Mouse (Mus musculus) heart, adult 2 months (tissue): Measurements from ENCODE around the gene Gh. TPM values are rescaled to one million over a fixed set of nuclear protein-coding genes. Genes with fewer than 3 reads are reported as not detected.
A peak's percentile ranks its signal among the peaks of the same experiment; 100 is the strongest.

Experiments used
- DNase-seq, 2 experiments: peaks; one replicate each; pipeline ENCODE4 v3.0.0; 2021
- H3K27ac ChIP-seq: fragments of 200-600 bp; 2 replicates; pipeline ENCODE4 v1.8.1; 2022
- H3K27me3 ChIP-seq: fragments of 200-500 bp; 2 replicates; pipeline ENCODE4 v1.6.1; 2012; ENCODE audit warnings: mild to moderate bottlenecking, low read length, inconsistent platforms, mixed read lengths; ENCODE audit not compliant: control insufficient read depth, insufficient read depth
- H3K36me3 ChIP-seq: fragments of 200-500 bp; 2 replicates; pipeline ENCODE4 v1.6.1; 2012; ENCODE audit warnings: low read length, inconsistent platforms; ENCODE audit not compliant: control insufficient read depth, insufficient read depth
- H3K4me1 ChIP-seq: fragments of 200-500 bp; 2 replicates; pipeline ENCODE4 v1.6.1; 2011; ENCODE audit warnings: low read length; ENCODE audit not compliant: control insufficient read depth, insufficient read depth
- H3K4me3 ChIP-seq: fragments of 200-600 bp; 2 replicates; pipeline ENCODE4 v1.8.1; 2022
- H3K79me2 ChIP-seq: fragments of 200-500 bp; replicated peaks from 2 replicates; pipeline ENCODE4 v1.6.1; 2012; ENCODE audit warnings: mild to moderate bottlenecking, inconsistent platforms, low read length, moderate library complexity, mixed read lengths; ENCODE audit not compliant: control insufficient read depth, insufficient read depth
- H3K9ac ChIP-seq: fragments of 200-500 bp; 2 replicates; pipeline ENCODE4 v1.6.1; 2012; ENCODE audit warnings: low read depth, mild to moderate bottlenecking, control low read depth, inconsistent platforms, low read length, mixed read lengths
- CTCF ChIP-seq: fragments of 200-600 bp; IDR thresholded peaks from 2 replicates; pipeline ENCODE4 v1.8.1; 2022; ENCODE audit warnings: antibody characterized with exemption, mild to moderate bottlenecking, moderate library complexity
- EP300 ChIP-seq: fragments of 200-500 bp; IDR thresholded peaks from 2 replicates; pipeline ENCODE4 v1.6.1; 2011; ENCODE audit warnings: low read depth, low read length, control low read depth; ENCODE audit not compliant: insufficient read depth
- POLR2A ChIP-seq: fragments of 200-500 bp; IDR thresholded peaks from 2 replicates; pipeline ENCODE4 v1.6.1; 2011; ENCODE audit warnings: mild to moderate bottlenecking, low read depth, low read length, control low read depth; ENCODE audit not compliant: insufficient read depth
- WGBS: fragments of 180-500 bp; shearing (Covaris S2); methylation state at CpG from one replicate; pipeline ENCODE4 v1.1.7; 2018; 5-methylcytosine and 5-hydroxymethylcytosine counted together
- intact Hi-C: fragments of 180-260 bp; cut with DNase I; formaldehyde crosslinking; loops from one replicate; pipeline ENCODE4 v1.15.1; 2025
- polyA plus RNA-seq: library from polyadenylated mRNA; depleted of rRNA; stranded (reverse); fragments of >200 nt; gene quantifications from 2 replicates; pipeline ENCODE4 v1.2.3, GENCODE M21; 2012
- total RNA-seq, 2 experiments: library from RNA; stranded (reverse); gene quantifications; 2 replicates each; pipeline ENCODE4 v1.2.3; 2021

Gene Gh
- total and polyA plus RNA-seq, 3 experiments = not detected

DNA sequence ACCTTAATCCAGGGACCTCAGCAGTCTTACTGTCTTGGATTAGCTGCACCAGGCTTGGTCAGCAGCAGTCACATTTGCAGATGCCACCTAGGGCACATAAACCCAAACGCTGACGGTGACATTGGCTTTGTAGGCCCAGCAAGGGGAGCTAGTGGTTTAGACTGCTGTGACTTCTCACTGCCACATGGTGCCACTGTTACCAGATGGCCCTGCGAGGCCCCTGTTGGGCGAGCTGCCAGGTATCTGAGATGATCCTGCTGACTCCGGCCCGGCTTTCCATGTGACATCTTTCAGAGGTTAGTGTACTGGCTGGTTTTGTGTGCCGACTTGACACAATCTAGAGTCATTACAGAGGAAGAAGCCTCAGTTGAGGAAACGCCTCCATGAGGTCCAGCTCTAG lies 12.3 kb downstream of the Gh start:
- no peaks in the 10 kb centered on the region for H3K36me3 ChIP-seq
- H3K4me3 ChIP-seq = no peak overlapping the region
- H3K27me3 ChIP-seq = no peaks in the 10 kb centered on the region
- no peaks in the 10 kb centered on the region for H3K79me2 ChIP-seq
- H3K27ac ChIP-seq = no peak overlapping the region
- H3K4me1 ChIP-seq = no peaks in the 10 kb centered on the region
- intact Hi-C loops = no loop called here
- H3K9ac ChIP-seq = no peak overlapping the region
- TF ChIP-seq POLR2A (no peak), CTCF (peak; percentile 63), EP300 (0 out of 2 replicates have a peak, but pooled peaks have one; percentile 35)
- WGBS = 23% methylated on average over 8 of the region's 8 CpGs
- DNase-seq = peak; percentile 53 to 66

DNA sequence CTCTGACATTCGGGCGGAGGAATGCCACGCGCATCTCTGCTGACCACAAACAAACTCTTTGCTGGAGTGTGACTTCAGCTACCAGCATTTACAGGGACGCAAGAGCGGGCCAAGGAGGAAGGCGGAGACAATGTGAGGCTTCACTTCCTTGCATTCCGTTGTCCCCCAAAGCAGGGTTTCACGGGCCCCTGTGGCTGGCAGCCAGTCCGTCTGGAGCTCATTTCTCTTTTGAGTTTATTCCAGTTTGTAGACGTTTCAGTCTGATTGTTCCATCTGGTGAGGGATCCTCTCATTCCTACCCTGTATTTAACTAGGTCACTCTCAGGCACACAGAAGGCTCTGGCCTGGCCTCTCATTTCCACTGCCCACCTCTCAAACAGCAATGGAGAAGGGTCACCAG lies 14.7 kb downstream of the Gh start:
- H3K27ac ChIP-seq = no peak overlapping the region
- H3K27me3 ChIP-seq = no peaks in the 10 kb centered on the region
- H3K9ac ChIP-seq = no peak overlapping the region
- intact Hi-C loops = no loop called here
- H3K4me1 ChIP-seq = no peaks in the 10 kb centered on the region
- TF ChIP-seq POLR2A = no peak
- TF ChIP-seq CTCF = no peak
- TF ChIP-seq EP300 = no peak
- WGBS = 56% methylated on average over 11 of the region's 11 CpGs
- no peak overlapping the region for H3K4me3 ChIP-seq
- no peaks in the 10 kb centered on the region for H3K36me3 ChIP-seq
- H3K79me2 ChIP-seq = no peaks in the 10 kb centered on the region
- DNase-seq = no peak

DNA sequence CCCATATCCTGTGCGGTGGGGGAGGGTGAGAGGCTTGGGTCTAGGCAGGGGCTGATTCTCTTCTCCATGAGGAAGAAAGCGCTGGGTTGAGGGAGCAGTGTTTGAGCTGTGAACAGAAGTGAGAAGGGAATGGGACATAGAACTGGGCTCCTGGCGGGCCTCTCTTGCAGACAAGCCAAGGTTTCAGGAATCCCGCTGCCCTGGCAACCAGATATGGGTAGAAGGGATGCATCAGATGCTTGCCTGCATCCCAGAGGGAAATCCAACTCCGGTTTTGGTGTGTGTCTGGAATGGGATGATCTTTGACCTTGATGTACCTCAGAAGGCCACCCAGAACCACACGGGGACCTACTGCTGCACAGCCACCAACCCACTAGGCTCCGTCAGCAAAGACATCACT lies 15.5 kb downstream of the Gh start:
- no peak for DNase-seq
- no peak overlapping the region for H3K4me3 ChIP-seq
- H3K9ac ChIP-seq = no peak overlapping the region
- no peaks in the 10 kb centered on the region for H3K36me3 ChIP-seq
- H3K27ac ChIP-seq = no peak overlapping the region
- H3K4me1 ChIP-seq = no peaks in the 10 kb centered on the region
- no peaks in the 10 kb centered on the region for H3K27me3 ChIP-seq
- TF ChIP-seq POLR2A = no peak
- no peak for TF ChIP-seq CTCF
- no peak for TF ChIP-seq EP300
- no peaks in the 10 kb centered on the region for H3K79me2 ChIP-seq
- intact Hi-C loops = no loop called here
- 85% methylated on average over 7 of the region's 7 CpGs for WGBS

DNA sequence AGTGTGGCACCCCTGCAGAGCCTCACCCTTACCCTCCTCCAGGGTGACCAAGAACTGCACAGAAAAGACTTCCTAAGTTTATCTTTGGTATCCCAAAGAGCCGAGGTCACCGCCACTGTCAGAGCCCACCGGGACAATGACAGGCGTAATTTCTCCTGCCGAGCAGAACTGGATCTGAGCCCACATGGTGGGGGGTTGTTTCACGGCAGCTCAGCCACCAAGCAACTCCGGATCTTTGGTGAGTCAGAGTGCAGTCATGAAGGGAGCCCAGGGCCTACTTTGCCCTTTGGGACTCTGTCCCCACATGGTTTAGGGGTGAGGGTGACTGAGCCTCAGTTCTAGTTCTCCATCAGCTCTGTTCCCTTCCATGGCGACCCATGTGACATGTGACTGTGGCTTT lies 17.5 kb downstream of the Gh start:
- H3K27ac ChIP-seq = no peak overlapping the region
- H3K4me3 ChIP-seq = no peak overlapping the region
- no peaks in the 10 kb centered on the region for H3K79me2 ChIP-seq
- 54% methylated on average over 8 of the region's 8 CpGs for WGBS
- H3K36me3 ChIP-seq = no peaks in the 10 kb centered on the region
- TF ChIP-seq POLR2A = no peak
- TF ChIP-seq EP300 = no peak
- no peaks in the 10 kb centered on the region for H3K4me1 ChIP-seq
- no peak overlapping the region for H3K9ac ChIP-seq
- no peaks in the 10 kb centered on the region for H3K27me3 ChIP-seq
- DNase-seq = no peak
- intact Hi-C loops = no loop called here

DNA sequence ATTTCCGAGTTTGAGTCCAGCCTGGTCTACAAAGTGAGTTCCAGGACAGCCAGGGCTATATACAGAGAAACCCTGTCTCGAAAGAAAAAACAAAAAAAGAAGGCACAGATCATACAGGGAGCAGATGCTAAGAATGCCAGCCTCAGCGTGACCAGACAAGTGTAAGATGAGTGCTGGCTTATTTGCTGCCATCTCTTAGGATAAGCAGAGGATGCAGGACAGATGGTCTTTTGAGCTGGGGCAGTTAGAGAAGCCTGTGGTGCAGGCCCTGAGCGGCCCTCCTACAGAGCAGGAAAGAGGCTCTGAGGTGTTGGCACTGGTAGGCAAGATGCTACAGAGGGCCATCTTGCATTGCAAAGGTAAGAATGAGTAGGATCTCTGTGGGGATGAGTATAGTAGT lies 18.3 kb downstream of the Gh start:
- Histone ChIP-seq H3K4me3 (no peak overlapping the region), H3K36me3 (no peaks in the 10 kb centered on the region), H3K9ac (no peak overlapping the region), H3K79me2 (no peaks in the 10 kb centered on the region), H3K27me3 (no peaks in the 10 kb centered on the region), H3K27ac (no peak overlapping the region), H3K4me1 (no peaks in the 10 kb centered on the region)
- 80% methylated on average over 4 of the region's 4 CpGs for WGBS
- intact Hi-C loops = no loop called here
- no peak for TF ChIP-seq POLR2A
- no peak for TF ChIP-seq EP300
- no peak for TF ChIP-seq CTCF
- DNase-seq = no peak

DNA sequence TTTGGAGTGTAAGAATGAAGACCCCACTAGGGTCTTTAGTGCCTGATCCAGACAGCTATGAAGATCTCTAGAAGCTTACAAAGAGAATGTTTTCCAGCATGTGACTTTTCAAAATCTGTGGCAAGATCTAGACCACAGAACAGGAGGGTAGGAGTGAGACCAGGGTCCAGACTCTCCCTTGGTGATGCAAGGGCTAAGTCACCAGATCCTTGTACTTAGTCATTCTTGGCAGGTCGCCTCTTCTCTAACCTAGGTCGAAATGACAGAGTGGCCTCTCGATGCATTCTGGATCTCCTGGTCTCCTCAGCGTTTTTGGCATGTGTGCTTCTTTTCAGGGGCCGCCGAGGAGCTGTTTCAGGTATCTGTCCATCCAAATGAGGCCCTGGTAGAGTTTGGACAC lies 19.2 kb downstream of the Gh start:
- 77% methylated on average over 6 of the region's 6 CpGs for WGBS
- no peak for DNase-seq
- H3K27me3 ChIP-seq = no peaks in the 10 kb centered on the region
- H3K27ac ChIP-seq = no peak overlapping the region
- H3K4me1 ChIP-seq = no peaks in the 10 kb centered on the region
- H3K9ac ChIP-seq = no peak overlapping the region
- no peaks in the 10 kb centered on the region for H3K36me3 ChIP-seq
- H3K79me2 ChIP-seq = no peaks in the 10 kb centered on the region
- TF ChIP-seq POLR2A = no peak
- no peak for TF ChIP-seq EP300
- TF ChIP-seq CTCF = no peak
- no peak overlapping the region for H3K4me3 ChIP-seq
- intact Hi-C loops = no loop called here
